Comparison of ENCODE assay signal across 10 mouse cellular contexts in the genomic region with DNA sequence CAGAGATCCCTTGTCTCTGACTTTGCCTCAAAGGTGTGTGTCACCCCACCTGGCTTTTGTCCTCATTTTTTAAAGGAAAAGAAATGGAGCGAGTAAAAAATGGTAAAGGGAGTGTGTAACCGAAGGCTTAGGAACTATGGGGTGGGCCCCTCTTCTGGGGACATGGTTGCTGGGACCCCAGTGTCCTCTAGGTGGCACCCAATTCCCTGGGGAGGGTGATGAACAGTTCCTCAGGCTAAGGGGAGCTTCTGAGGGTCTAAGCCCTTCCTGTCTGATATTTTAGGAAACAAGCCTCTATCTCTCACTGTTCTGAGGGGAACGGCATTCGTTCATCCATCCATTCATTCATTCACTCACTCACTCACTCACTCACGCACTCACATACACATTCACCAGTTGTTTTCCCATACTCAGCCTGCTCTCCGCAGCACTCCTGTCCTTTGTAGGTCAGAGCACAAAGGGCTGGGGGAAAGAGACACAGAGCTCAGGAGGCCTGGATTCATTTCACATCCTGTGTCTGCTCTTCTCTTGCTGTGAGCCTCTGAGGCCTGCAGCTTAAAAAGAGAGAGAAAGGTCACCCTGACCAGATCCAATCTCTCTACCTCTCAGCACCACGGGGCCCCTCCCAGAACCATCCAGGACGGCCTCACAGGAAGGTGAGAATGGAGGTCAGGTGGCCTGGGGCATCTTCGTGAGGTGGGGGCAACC. TPM values are rescaled to one million over a fixed set of nuclear protein-coding genes. Genes with fewer than 3 reads are reported as not detected.
DNase-seq lines count a peak whose midpoint lies in the region; ATAC-seq and TF ChIP-seq lines count a peak whose summit lies in the region.
"Had no signal": no experiment of that assay in that cellular context is flagged by ENCODE, and none has a peak within 500 bp of the region (broad histone marks: within the 10 kb centered on the region; RNA-seq: fewer than 3 reads in every experiment).

No protein-coding gene starts in this region.

- H3K27ac ChIP-seq in hindbrain, embryonic 11.5 days (ENCODE audit: low read depth, low read length), result no peak overlapping the region
- H3K27ac ChIP-seq in hindbrain, embryonic 12.5 days, result no peak overlapping the region
- H3K27ac ChIP-seq in testis, adult 2 months (ENCODE audit: control insufficient read depth, insufficient read depth, low read depth, low read length), result no peak overlapping the region
- no peak overlapping the region for H3K27ac ChIP-seq in forebrain, embryonic 15.5 days (replicated peaks)
- H3K27ac ChIP-seq: embryonic facial prominence, embryonic 13.5 days had no signal

- no peaks in the 10 kb centered on the region for H3K9me3 ChIP-seq in hindbrain, embryonic 11.5 days (ENCODE audit: control insufficient read depth, low read length)
- H3K9me3 ChIP-seq in hindbrain, embryonic 12.5 days (replicated peaks), result no peaks in the 10 kb centered on the region
- no peaks in the 10 kb centered on the region for H3K9me3 ChIP-seq in forebrain, embryonic 15.5 days
- H3K9me3 ChIP-seq: embryonic facial prominence, embryonic 13.5 days had no signal

- TF ChIP-seq CTCF in testis, adult 2 months (IDR thresholded peaks at IDR 0.05; ENCODE audit: control insufficient read depth, insufficient read depth, insufficient replicate concordance, low read depth, low read length), result peak; percentile 26; the same call in 1 of the 2 replicates

- TF ChIP-seq POLR2A in testis, adult 2 months (IDR thresholded peaks at IDR 0.05; ENCODE audit: control insufficient read depth, low read depth, low read length), result no peak

- H3K36me3 ChIP-seq in hindbrain, embryonic 11.5 days (ENCODE audit: control insufficient read depth, insufficient read depth, low read length), result no peaks in the 10 kb centered on the region
- H3K36me3 ChIP-seq in hindbrain, embryonic 12.5 days, result no peaks in the 10 kb centered on the region
- H3K36me3 ChIP-seq in testis, adult 2 months (ENCODE audit: control insufficient read depth, insufficient read depth, low read length), result no peaks in the 10 kb centered on the region
- no peaks in the 10 kb centered on the region for H3K36me3 ChIP-seq in forebrain, embryonic 15.5 days
- H3K36me3 ChIP-seq: embryonic facial prominence, embryonic 13.5 days had no signal

- H3K9ac ChIP-seq in hindbrain, embryonic 11.5 days (ENCODE audit: low read depth, low read length), result no peak overlapping the region
- H3K9ac ChIP-seq in hindbrain, embryonic 12.5 days, result no peak overlapping the region
- H3K9ac ChIP-seq in forebrain, embryonic 15.5 days (replicated peaks), result no peak overlapping the region
- H3K9ac ChIP-seq: embryonic facial prominence, embryonic 13.5 days had no signal

- H3K4me3 ChIP-seq in hindbrain, embryonic 11.5 days (ENCODE audit: low read depth, low read length), result no peak overlapping the region
- no peak overlapping the region for H3K4me3 ChIP-seq in hindbrain, embryonic 12.5 days
- H3K4me3 ChIP-seq in testis, adult 2 months (ENCODE audit: control insufficient read depth, low read depth, low read length), result no peak overlapping the region
- no peak overlapping the region for H3K4me3 ChIP-seq in forebrain, embryonic 15.5 days
- H3K4me3 ChIP-seq: embryonic facial prominence, embryonic 13.5 days had no signal

- WGBS in hindbrain, embryonic 11.5 days, result 62% methylated on average over 9 of the region's 9 CpGs
- WGBS in hindbrain, embryonic 12.5 days, result 60% methylated on average over 9 of the region's 9 CpGs
- WGBS in forebrain, embryonic 15.5 days, result 63% methylated on average over 9 of the region's 9 CpGs

- peak; percentile 45 for DNase-seq in hindbrain, embryonic 11.5 days (ENCODE audit: low spot score)
- no peak for DNase-seq in testis, postnatal 10 days (ENCODE audit: low spot score)
- DNase-seq in retina, adult 2 months (ENCODE audit: low read depth, low spot score), result peak; percentile 13
- no peak for DNase-seq in gastrocnemius, postnatal 4 days (ENCODE audit: low spot score in 2 of 2)

- H3K4me2 ChIP-seq in hindbrain, embryonic 11.5 days (replicated peaks; ENCODE audit: low read depth, low read length), result no peak overlapping the region
- H3K4me2 ChIP-seq in hindbrain, embryonic 12.5 days (replicated peaks), result no peak overlapping the region
- no peak overlapping the region for H3K4me2 ChIP-seq in forebrain, embryonic 15.5 days (replicated peaks)
- H3K4me2 ChIP-seq: embryonic facial prominence, embryonic 13.5 days had no signal

- no peaks in the 10 kb centered on the region for H3K4me1 ChIP-seq in hindbrain, embryonic 11.5 days (replicated peaks; ENCODE audit: control insufficient read depth, insufficient read depth, low read length)
- peaks cover 3% of the 10 kb centered on the region; the same call in 1 of the 2 replicates for H3K4me1 ChIP-seq in hindbrain, embryonic 12.5 days
- no peaks in the 10 kb centered on the region for H3K4me1 ChIP-seq in testis, adult 2 months (ENCODE audit: control insufficient read depth, insufficient read depth, low read length)
- H3K4me1 ChIP-seq in forebrain, embryonic 15.5 days, result no peaks in the 10 kb centered on the region
- H3K4me1 ChIP-seq: embryonic facial prominence, embryonic 13.5 days had no signal

- H3K27me3 ChIP-seq in hindbrain, embryonic 11.5 days (ENCODE audit: control insufficient read depth, insufficient read depth, low read length), result no peaks in the 10 kb centered on the region
- peaks cover 9% of the 10 kb centered on the region; the same call in 1 of the 2 replicates for H3K27me3 ChIP-seq in hindbrain, embryonic 12.5 days
- H3K27me3 ChIP-seq in testis, adult 2 months (ENCODE audit: control insufficient read depth, insufficient read depth, low read length), result no peaks in the 10 kb centered on the region
- H3K27me3 ChIP-seq in forebrain, embryonic 15.5 days, result no peaks in the 10 kb centered on the region
- H3K27me3 ChIP-seq: embryonic facial prominence, embryonic 13.5 days had no signal

- ATAC-seq in hindbrain, embryonic 11.5 days (ENCODE audit: low FRiP score), result no peak
- ATAC-seq in hindbrain, embryonic 12.5 days (ENCODE audit: low FRiP score), result no peak
- ATAC-seq in common myeloid progenitor, adult 5-6 weeks (replicated peaks; ENCODE audit: low read depth, poor library complexity, severe bottlenecking), result peak; percentile 80
- ATAC-seq in forebrain, embryonic 15.5 days (replicated peaks), result no peak

RNA-seq across cellular contexts. Expression of gene Hand1, which starts 36.3 kb away (rescaled TPM):
- polyA plus RNA-seq in hindbrain, embryonic 11.5 days (2014; fragmentation: Nextera tagmentation; extraction: Ambion mirVana), result 0.21 TPM in 1 of 2 replicates, not detected in the other
- 0.25 and 0.32 TPM in 2 replicates for polyA plus RNA-seq in hindbrain, embryonic 12.5 days (2016; fragmentation: Nextera tagmentation; extraction: Ambion mirVana)
- polyA plus RNA-seq in testis, adult 2 months (2012; rRNA removed), result 0.15 and 0.38 TPM in 2 replicates
- not detected in 2 replicates for total RNA-seq in common myeloid progenitor, adult 5-6 weeks (2017)
- not detected for total RNA-seq in gastrocnemius, postnatal 4 days (2021)
- not detected in 2 replicates for polyA plus RNA-seq in forebrain, embryonic 15.5 days (2015; fragmentation: Nextera tagmentation; extraction: Ambion mirVana)
- total RNA-seq: left cerebral cortex, postnatal 25 days had no signal

Comparison
In these comparisons a context has a peak if more than half of its experiments do, and no peak if none do; other contexts are left out.
1. DNase-seq: peak in hindbrain, embryonic 11.5 days (single experiment) and retina, adult 2 months (single experiment); none in testis, postnatal 10 days (single experiment) and gastrocnemius, postnatal 4 days (0 of 2).